Mouse (Mus musculus): ENCODE data around the gene Hjurp. TPM values are rescaled to one million over a fixed set of nuclear protein-coding genes. Genes with fewer than 3 reads are reported as not detected.

The Hjurp gene
- total RNA-seq, 2 experiments from 2014 or later, result 36.0 to 37.2 TPM

Other genes starting within 250 kb of the Hjurp start
- gene Ugt1a10, start 222.2 kb downstream of the Hjurp start, total RNA-seq (2021), result not detected
- gene Ugt1a9, start 206.8 kb downstream of the Hjurp start, total RNA-seq (2021), result not detected
- gene Ugt1a8, start 189.8 kb downstream of the Hjurp start, total RNA-seq (2021), result not detected
- gene Ugt1a7c, start 182.6 kb downstream of the Hjurp start, total RNA-seq (2021), result under 1 TPM; 0.58 to 0.95 TPM
- under 1 TPM in 1 of 2 experiments, not detected in 1; 0.21 TPM for gene Ugt1a6b, start 174.4 kb downstream of the Hjurp start, total RNA-seq (2021)
- under 1 TPM; 0.62 to 0.83 TPM for gene Ugt1a6a, start 142.8 kb downstream of the Hjurp start, total RNA-seq (2021)
- not detected for gene Ugt1a5, start 111.6 kb downstream of the Hjurp start, total RNA-seq (2021)
- gene Ugt1a2, start 77.0 kb downstream of the Hjurp start, total RNA-seq (2021), result not detected
- 1 to 10 TPM; 1.7 to 3.1 TPM for gene Dnajb3, start 71.9 kb downstream of the Hjurp start, total RNA-seq (2021)
- gene Ugt1a1, start 65.7 kb downstream of the Hjurp start, total RNA-seq (2021), result not detected
- gene Mroh2a, start 50.6 kb downstream of the Hjurp start, total RNA-seq (2021), result under 1 TPM; 0.12 to 0.17 TPM
- gene Trpm8, start within 50 bp of the Hjurp start, total RNA-seq (2021), result under 1 TPM; 0.25 to 0.57 TPM
- gene Spp2, start 129.3 kb upstream of the Hjurp start, total RNA-seq (2021), result not detected
- gene Glrp1, start 232.4 kb upstream of the Hjurp start, total RNA-seq (2021), result not detected